Mouse (Mus musculus): Measurements from ENCODE around the gene Lamp2.

DNA sequence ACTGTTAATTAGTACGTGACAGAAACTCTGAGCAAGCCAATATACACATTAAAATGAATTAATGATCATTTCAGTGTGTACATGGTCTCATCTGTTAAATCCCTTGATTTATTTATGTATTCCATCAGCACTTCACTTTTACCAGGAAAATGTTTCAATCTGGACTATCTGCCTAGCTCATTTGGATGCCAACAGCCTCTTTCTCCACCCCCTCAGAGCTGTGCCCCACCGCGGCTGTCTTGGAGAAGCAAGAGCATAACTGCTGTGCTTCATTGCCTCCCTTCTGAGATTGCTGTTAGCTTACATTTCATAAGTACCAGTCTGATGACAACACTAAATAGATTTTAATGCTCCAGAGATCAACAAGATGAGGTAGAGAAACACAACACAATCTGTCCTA, 52.4 kb downstream of the Lamp2 start:
- TF ChIP-seq CTCF (IDR thresholded peaks at IDR 0.05; ENCODE audit: low read depth, low read length): no peak
- no peak for TF ChIP-seq POLR2A (IDR thresholded peaks at IDR 0.05; ENCODE audit: borderline replicate concordance, low read depth, low read length)

Data from bone marrow macrophage, adult 2 months (primary cell).